Mouse (Mus musculus) lung, postnatal 0 days (tissue): Measurements from ENCODE around the gene Apobr.

Experiments used
- CTCF ChIP-seq: IDR thresholded peaks from 2 replicates; pipeline ENCODE4 v1.5.1; 2016; ENCODE audit warnings: antibody characterized with exemption, mild to moderate bottlenecking
- EP300 ChIP-seq: IDR thresholded peaks from 2 replicates; pipeline ENCODE4 v1.6.1; 2016; ENCODE audit warnings: antibody characterized with exemption, mild to moderate bottlenecking, control low read depth

DNA sequence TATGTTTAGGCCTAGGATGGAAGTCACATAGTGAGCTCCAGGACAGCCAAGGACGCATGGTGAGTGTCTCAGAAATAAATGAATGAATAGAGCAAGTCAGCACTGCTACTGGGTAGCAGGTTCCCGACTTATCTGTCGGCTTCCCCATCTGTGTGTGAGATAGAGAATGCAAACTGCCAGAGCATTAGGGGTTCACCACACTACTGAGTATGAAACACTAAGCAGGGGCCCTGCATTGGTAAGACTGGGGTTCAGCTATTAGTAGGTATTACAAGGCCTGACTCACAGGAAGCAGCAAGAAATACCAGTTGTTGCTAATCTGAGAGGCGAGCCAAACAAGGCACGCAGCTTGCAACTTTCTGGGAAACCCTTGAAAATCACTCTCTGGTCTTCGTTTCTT is 14.2 kb downstream of the Apobr start:
- TF ChIP-seq CTCF (no peak), EP300 (no peak)
